Mouse (Mus musculus): ENCODE data around the gene Cyp27b1. TPM values are rescaled to one million over a fixed set of nuclear protein-coding genes. Genes with fewer than 3 reads are reported as not detected.
A peak's percentile ranks its signal among the peaks of the same experiment; 100 is the strongest.
"Not testable (repeated sequence)": the region's sequence is repeated elsewhere in the genome, so short reads cannot be mapped to it uniquely, and the experiment has no call there.

The Cyp27b1 gene
- total RNA-seq, 2 experiments from 2014 or later: 0.27 to 0.30 TPM

GRCm38 (mm10) chr10:127049395-127050118 is 1.5 kb downstream of the Cyp27b1 start:
- DNase-seq: no peak

- DNase-seq: no peak
Measured at GRCm38 (mm10) chr10:127050119-127050474, 2.0 kb downstream of the Cyp27b1 start.

- DNase-seq: peak; percentile 30
Measured at GRCm38 (mm10) chr10:127054646-127055045, 6.6 kb downstream of the Cyp27b1 start.

- DNase-seq: no peak
Measured at GRCm38 (mm10) chr10:127055406-127055805, 7.4 kb downstream of the Cyp27b1 start.

GRCm38 (mm10) chr10:127056490-127056889 is 8.4 kb downstream of the Cyp27b1 start:
- DNase-seq: no peak

- peak; percentile 88 for DNase-seq
Measured at GRCm38 (mm10) chr10:127058161-127058560, 10.1 kb downstream of the Cyp27b1 start.

GRCm38 (mm10) chr10:127058708-127059107 is 10.7 kb downstream of the Cyp27b1 start:
- no peak for DNase-seq

GRCm38 (mm10) chr10:127059174-127059967 is 11.3 kb downstream of the Cyp27b1 start:
- no peak for DNase-seq

GRCm38 (mm10) chr10:127059968-127060916 is 12.2 kb downstream of the Cyp27b1 start, which contains the start of gene March9:
TSS of gene March9 (minus strand) at chr10:127060184.
- peak; percentile 74 for DNase-seq

- DNase-seq: no peak
Measured at GRCm38 (mm10) chr10:127061085-127061484, 13.0 kb downstream of the Cyp27b1 start.

GRCm38 (mm10) chr10:127061513-127061912 is 13.5 kb downstream of the Cyp27b1 start:
- DNase-seq: no peak

GRCm38 (mm10) chr10:127062101-127062500 is 14.1 kb downstream of the Cyp27b1 start:
- DNase-seq: not testable (repeated sequence)

- DNase-seq: no peak
Measured at GRCm38 (mm10) chr10:127062503-127062902, 14.5 kb downstream of the Cyp27b1 start.

- peak; percentile 100 for DNase-seq
Measured at GRCm38 (mm10) chr10:127063239-127063872, 15.3 kb downstream of the Cyp27b1 start, which contains the start of gene Cdk4. TSS of gene Cdk4 (plus strand) at chr10:127063534.

GRCm38 (mm10) chr10:127063913-127064870 is 16.1 kb downstream of the Cyp27b1 start:
- DNase-seq: no peak

GRCm38 (mm10) chr10:127065981-127066380 is 17.9 kb downstream of the Cyp27b1 start:
- no peak for DNase-seq

GRCm38 (mm10) chr10:127066519-127067018 is 18.5 kb downstream of the Cyp27b1 start:
- no peak for DNase-seq

GRCm38 (mm10) chr10:127068360-127069038 is 20.4 kb downstream of the Cyp27b1 start:
- DNase-seq: no peak
